Mouse (Mus musculus) left cerebral cortex, adult 18-20 months (tissue): ENCODE results near the gene Mmp10. TPM values are rescaled to one million over a fixed set of nuclear protein-coding genes. Genes with fewer than 3 reads are reported as not detected.
A peak's percentile ranks its signal among the peaks of the same experiment; 100 is the strongest.

Experiments used
- DNase-seq, 2 experiments: peaks; one replicate each; pipeline ENCODE4 v3.0.0; 2021 to 2022; ENCODE audit warnings: low spot score in 2 of 2, mixed read lengths in 1 of 2
- long read RNA-seq, 2 experiments: library from polyadenylated mRNA; stranded (forward); transcript quantifications; one replicate each; pipeline ENCODE4 v2.0.0; 2021
- total RNA-seq, 2 experiments: library from RNA; stranded (reverse); gene quantifications; 2 replicates each; pipeline ENCODE4 v1.2.3; 2021

Mmp10 gene
- not detected for total RNA-seq
- long read RNA-seq, experiment 1: 0 reads
- long read RNA-seq, experiment 2: 0 reads

- DNase-seq: no peak
Measured at GRCm38 (mm10) chr9:7502051-7502450, at the start of gene Mmp10. TSS of gene Mmp10 (plus strand) at chr9:7502352.

GRCm38 (mm10) chr9:7453302-7453701, 48.9 kb upstream of the Mmp10 start:
- DNase-seq: no peak

GRCm38 (mm10) chr9:7470262-7470661, 31.9 kb upstream of the Mmp10 start:
- no peak for DNase-seq

GRCm38 (mm10) chr9:7483684-7484394, 18.3 kb upstream of the Mmp10 start:
- DNase-seq: no peak

- no peak for DNase-seq
Measured at GRCm38 (mm10) chr9:7501138-7501537, 1.0 kb upstream of the Mmp10 start.

DNA sequence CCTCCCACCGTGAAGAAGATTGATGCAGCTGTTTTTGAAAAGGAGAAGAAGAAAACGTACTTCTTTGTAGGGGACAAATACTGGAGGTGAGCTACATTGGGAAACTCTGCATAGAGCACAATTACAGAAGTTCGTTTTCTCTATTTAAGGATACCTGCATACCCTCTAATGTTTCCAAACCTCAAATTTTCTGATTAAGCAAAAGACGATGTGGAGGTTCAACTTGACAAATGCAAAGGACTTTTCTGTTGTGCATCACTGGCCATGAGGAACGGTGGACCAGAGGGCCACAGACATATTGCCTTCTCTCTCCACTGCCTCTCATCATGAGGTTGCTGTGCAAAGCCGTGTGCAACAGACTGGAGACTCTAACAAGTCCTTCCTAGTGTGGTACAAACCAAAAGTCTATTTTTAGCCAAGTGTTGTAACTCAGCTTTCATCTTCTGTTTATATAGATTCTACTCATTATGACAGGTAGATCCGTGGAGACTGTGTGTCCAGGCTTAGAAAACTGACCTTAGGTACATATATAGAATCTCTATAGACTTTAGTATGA, 5.2 kb downstream of the Mmp10 start:
- no peak for DNase-seq

DNA sequence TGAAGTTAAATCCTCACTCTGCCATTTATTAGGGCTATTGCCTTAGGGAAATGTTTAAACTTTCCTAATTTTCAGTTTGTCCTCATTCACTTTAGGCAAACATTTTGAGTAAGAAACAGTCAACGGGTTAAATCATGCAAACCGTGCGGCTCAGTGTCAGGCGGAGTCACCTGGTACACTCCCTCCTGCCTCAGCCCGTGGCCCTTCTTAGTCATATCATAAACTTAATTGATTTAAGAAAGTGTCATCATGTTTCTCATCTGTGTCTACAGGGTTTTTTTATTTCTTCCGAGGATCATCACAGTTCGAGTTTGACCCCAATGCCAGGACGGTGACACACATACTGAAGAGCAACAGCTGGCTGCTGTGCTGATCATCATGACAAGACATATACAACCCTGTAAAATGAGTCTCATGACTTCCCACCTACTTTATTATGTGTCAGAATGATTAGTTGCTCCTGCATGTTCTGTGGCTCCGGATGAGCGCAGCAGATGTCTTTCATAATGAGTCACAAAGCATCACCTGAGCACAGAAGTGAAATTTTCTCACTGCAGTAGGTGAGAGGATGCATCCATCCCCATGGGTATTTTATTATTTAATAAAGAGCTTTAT, 7.6 kb downstream of the Mmp10 start:
- no peak for DNase-seq

DNA sequence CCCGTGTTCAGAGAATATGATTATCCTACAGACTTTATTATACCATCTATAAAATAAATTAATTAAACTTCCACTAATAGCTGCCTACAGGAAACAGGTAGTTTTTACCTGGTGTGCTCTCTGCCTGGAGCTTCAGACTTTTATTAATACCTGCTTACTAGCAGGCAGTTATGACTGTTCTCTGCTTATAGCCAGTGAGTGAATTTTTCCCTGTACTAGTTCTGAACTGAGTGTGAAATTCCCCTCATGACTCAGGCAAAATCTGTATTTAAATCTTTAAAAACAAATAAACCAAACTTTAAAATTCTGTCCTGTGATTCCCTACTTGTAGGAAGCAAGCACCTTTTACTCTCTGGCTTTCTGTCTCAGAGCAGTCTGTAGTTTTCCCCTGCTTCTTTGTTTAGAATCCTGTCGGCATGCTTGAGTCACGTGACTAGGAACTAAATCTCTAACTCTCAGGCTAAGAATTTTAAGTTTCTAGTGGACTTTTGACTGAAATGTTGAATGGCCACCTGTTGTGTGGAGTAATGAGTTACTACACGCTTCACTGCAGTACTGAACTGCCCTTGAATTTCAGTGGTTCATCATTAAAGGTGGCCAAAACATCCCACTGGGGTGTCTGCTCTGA, 15.9 kb downstream of the Mmp10 start:
- DNase-seq: no peak

- DNase-seq: no peak
Measured at GRCm38 (mm10) chr9:7526255-7526940, 24.2 kb downstream of the Mmp10 start.

- no peak for DNase-seq
Measured at GRCm38 (mm10) chr9:7542763-7543162, 40.6 kb downstream of the Mmp10 start.

- no peak for DNase-seq
Measured at GRCm38 (mm10) chr9:7544923-7545457, 42.8 kb downstream of the Mmp10 start.

GRCm38 (mm10) chr9:7545471-7545870, 43.3 kb downstream of the Mmp10 start:
- no peak for DNase-seq

- DNase-seq: no peak
Measured at GRCm38 (mm10) chr9:7545920-7546319, 43.8 kb downstream of the Mmp10 start.

GRCm38 (mm10) chr9:7551943-7552342, 49.8 kb downstream of the Mmp10 start:
- no peak for DNase-seq

- DNase-seq: no peak
Measured at GRCm38 (mm10) chr9:7553536-7553935, 51.4 kb downstream of the Mmp10 start.

DNA sequence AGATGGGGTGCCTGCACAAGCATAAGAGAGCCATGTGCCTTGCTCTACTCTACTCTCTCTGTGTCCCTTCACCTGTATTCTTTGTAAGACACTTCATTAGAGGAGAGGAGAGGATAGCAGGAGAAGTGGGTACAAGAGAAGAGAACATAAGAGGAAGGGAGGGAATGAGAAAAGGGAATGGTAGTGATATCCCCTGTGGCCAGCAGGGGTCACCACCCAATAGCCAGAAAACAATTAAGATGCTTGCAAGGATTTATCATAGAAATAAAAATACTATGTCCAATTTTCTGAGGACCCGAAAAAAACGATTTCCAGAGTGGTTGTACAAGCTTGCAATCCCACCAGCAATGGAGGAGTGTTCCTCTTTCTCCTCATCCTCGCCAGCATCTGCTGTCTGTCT, 52.2 kb downstream of the Mmp10 start:
- DNase-seq: peak; percentile 7 to 11

GRCm38 (mm10) chr9:7558221-7559017, 56.3 kb downstream of the Mmp10 start, which contains the start of gene Mmp8:
TSS of gene Mmp8 (plus strand) at chr9:7558456.
- DNase-seq: no peak
